Mouse (Mus musculus): ENCODE data around the gene Hagh. TPM values are rescaled to one million over a fixed set of nuclear protein-coding genes. Genes with fewer than 3 reads are reported as not detected.

Hagh gene
- total and polyA plus RNA-seq, 3 experiments, result 22.1 to 30.4 (median 22.3) TPM

DNA sequence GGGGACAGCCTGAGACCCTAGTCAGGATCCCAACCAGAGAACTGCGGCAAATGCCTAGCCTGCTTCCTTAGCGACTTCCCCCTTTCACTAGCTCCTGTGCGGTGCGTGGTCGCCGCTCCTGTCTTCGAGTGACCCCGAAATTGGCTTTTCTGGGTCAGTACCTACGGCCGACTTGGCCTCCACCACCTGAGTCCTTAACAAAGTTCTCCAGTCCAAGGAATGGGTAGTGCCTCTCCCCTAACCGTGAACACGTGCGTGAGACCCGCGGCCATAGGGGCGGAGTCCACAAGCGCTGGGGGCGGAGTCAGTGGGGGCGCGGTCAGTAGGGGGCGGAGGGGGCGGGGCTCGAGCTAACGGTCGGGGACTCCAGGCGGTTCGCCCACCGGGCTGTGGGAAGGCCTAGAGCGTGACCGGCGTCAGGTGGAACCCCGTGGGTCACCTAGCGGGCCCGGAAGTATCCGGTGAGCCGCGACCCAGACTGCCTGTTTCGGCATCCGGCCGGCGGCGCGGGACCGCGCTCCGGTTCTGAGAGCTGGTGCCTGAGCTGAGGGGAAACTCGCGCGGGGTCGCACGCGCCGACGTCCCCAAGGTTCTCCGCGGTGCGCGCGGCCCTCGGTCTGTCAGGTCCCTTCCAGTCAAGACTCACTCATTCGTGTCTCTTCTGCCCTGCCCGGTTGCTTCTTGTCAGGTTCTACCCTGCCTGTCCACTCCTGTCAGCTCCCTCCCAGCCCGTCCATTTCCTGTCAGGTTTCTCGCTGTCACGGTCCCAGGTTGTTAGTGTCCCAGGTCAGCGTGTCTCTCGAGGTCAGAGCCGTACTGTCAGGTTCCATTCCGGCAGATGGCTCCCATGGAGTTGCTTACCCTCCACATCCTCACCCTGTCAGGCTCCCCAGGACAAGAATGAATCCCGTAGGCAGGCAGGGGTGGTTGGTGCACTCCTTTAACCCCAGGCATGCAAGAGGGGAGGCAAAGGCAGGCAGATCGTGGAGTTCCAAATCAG, 35.7 kb upstream of the Hagh start, which contains the start of gene Meiob:
Gene Meiob, plus strand, starts transcription at position 338 of the 1,000 bp plus-strand sequence.
- ATAC-seq (ENCODE audit: extremely low read depth, insufficient number of reproducible peaks, low FRiP score, poor library complexity, severe bottlenecking), result peak; percentile 79
- no peak for TF ChIP-seq GATA2 (IDR thresholded peaks at IDR 0.05; ENCODE audit: borderline replicate concordance, low read depth, low read length)
- no peak for TF ChIP-seq POLR2AphosphoS5 (IDR thresholded peaks at IDR 0.05; ENCODE audit: insufficient replicate concordance, low read depth, low read length)
- no peak for TF ChIP-seq GATA1 (IDR thresholded peaks at IDR 0.05; ENCODE audit: borderline replicate concordance, low read length)
- TF ChIP-seq TAL1 (conservative IDR thresholded peaks at IDR 0.05; ENCODE audit: low read depth, low read length), result no peak
- TF ChIP-seq CTCF (IDR thresholded peaks at IDR 0.05; ENCODE audit: low read depth, low read length), result no peak

DNA sequence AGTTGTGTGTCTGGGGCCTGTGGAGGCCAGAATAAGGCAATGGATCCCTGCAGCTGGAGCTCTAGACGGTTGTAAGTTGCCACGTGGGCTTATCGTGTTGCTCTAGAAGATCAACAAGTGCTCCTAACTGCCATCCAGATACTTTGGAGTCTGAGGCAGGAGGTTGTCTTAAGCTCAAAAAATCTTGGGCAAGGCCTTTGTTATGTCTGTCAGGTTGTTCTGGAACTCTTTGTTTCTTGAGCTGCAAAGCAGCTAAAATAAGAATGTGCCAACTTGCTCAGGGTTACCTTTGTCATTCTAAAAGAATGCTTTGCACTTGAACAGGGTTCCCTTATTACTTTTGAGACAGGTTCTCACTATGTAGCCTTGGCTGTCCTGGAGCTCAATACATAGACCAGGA, 28.7 kb upstream of the Hagh start:
- Histone ChIP-seq H3K4me1 (ENCODE audit: insufficient read depth, low read depth, low read length) (no peaks in the 10 kb centered on the region), H3K9me3 (replicated peaks) (no peaks in the 10 kb centered on the region), H3K36me3 (replicated peaks) (no peaks in the 10 kb centered on the region), H3K4me3 (ENCODE audit: low read depth, low read length) (no peak overlapping the region), H3K27me3 (ENCODE audit: insufficient read depth, low read length) (0 out of 2 replicates have a peak, but pooled peaks cover 6% of the 10 kb centered on the region)
- TF ChIP-seq TAL1 (conservative IDR thresholded peaks at IDR 0.05; ENCODE audit: low read depth, low read length), result no peak
- no peak for TF ChIP-seq CTCF (IDR thresholded peaks at IDR 0.05; ENCODE audit: low read depth, low read length)
- TF ChIP-seq GATA1 (IDR thresholded peaks at IDR 0.05; ENCODE audit: borderline replicate concordance, low read length), result no peak
- TF ChIP-seq POLR2AphosphoS5 (IDR thresholded peaks at IDR 0.05; ENCODE audit: insufficient replicate concordance, low read depth, low read length), result no peak
- TF ChIP-seq GATA2 (IDR thresholded peaks at IDR 0.05; ENCODE audit: borderline replicate concordance, low read depth, low read length), result no peak
- DNase-seq (ENCODE audit: low spot score) (no peak), ATAC-seq (ENCODE audit: extremely low read depth, insufficient number of reproducible peaks, low FRiP score, poor library complexity, severe bottlenecking) (no peak)

More for the DNA sequence above, 35.7 kb upstream of the Hagh start, which contains the start of gene Meiob:
- H3K4me3 ChIP-seq (ENCODE audit: low read depth, low read length), result peak within 1 kb of the TSS; percentile 80
- peaks cover 12% of the 10 kb centered on the region for H3K4me1 ChIP-seq (ENCODE audit: insufficient read depth, low read depth, low read length)
- DNase-seq (ENCODE audit: low spot score), result peak; percentile 77
- H3K27me3 ChIP-seq (ENCODE audit: insufficient read depth, low read length), result 0 out of 2 replicates have a peak, but pooled peaks cover 2% of the 10 kb centered on the region
- no peaks in the 10 kb centered on the region for H3K9me3 ChIP-seq (replicated peaks)
- H3K36me3 ChIP-seq (replicated peaks), result no peaks in the 10 kb centered on the region

DNA sequence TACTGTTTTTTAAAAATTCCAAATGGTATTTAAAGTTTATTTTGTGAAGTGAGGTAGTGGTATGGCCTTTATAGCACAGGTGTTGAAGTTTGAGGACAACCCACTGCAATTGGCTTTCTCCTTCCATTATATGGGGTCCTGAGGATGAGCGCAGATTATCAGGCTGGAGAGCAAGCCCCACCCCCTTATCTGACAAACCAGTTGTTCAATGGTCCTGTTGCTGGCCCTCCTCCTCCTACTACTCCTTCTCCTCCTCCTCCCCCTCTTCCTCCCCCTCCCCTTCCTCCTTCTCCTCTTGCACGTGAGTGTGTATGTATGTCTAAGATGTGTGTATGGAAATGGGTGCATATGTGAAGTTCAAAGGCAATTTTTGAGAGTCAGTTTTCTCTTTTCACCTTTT, 27.7 kb upstream of the Hagh start:
- DNase-seq (ENCODE audit: low spot score) (no peak), ATAC-seq (ENCODE audit: extremely low read depth, insufficient number of reproducible peaks, low FRiP score, poor library complexity, severe bottlenecking) (no peak)
- TF ChIP-seq TAL1 (conservative IDR thresholded peaks at IDR 0.05; ENCODE audit: low read depth, low read length), result no peak
- no peak for TF ChIP-seq POLR2AphosphoS5 (IDR thresholded peaks at IDR 0.05; ENCODE audit: insufficient replicate concordance, low read depth, low read length)
- TF ChIP-seq CTCF (IDR thresholded peaks at IDR 0.05; ENCODE audit: low read depth, low read length), result no peak
- no peak for TF ChIP-seq GATA1 (IDR thresholded peaks at IDR 0.05; ENCODE audit: borderline replicate concordance, low read length)
- TF ChIP-seq GATA2 (IDR thresholded peaks at IDR 0.05; ENCODE audit: borderline replicate concordance, low read depth, low read length), result no peak
- Histone ChIP-seq H3K27me3 (ENCODE audit: insufficient read depth, low read length) (0 out of 2 replicates have a peak, but pooled peaks cover 6% of the 10 kb centered on the region), H3K36me3 (replicated peaks) (no peaks in the 10 kb centered on the region), H3K4me3 (ENCODE audit: low read depth, low read length) (no peak overlapping the region), H3K4me1 (ENCODE audit: insufficient read depth, low read depth, low read length) (no peaks in the 10 kb centered on the region), H3K9me3 (replicated peaks) (no peaks in the 10 kb centered on the region)

DNA sequence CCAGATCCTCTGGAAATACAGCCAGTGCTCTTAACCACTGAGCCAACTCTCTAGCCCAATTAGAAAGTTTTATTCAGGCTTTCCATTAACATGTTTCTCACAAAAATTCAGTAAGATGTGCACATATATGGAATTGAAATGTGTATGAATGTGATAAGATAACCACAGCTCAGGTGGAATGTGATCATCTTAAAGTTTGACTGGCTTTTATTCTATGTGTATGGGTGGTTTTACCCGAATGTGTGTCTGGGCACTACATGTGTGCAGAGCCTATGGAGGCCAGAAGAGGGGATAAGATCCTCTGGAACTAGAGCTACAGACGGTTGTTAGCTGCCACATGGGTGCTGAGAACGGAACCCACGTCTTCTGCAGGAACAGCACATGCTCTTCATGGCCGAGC, 24.7 kb upstream of the Hagh start:
- DNase-seq (ENCODE audit: low spot score) (no peak), ATAC-seq (ENCODE audit: extremely low read depth, insufficient number of reproducible peaks, low FRiP score, poor library complexity, severe bottlenecking) (no peak)
- Histone ChIP-seq H3K36me3 (replicated peaks) (no peaks in the 10 kb centered on the region), H3K27me3 (ENCODE audit: insufficient read depth, low read length) (0 out of 2 replicates have a peak, but pooled peaks cover 8% of the 10 kb centered on the region), H3K4me3 (ENCODE audit: low read depth, low read length) (no peak overlapping the region), H3K9me3 (replicated peaks) (no peaks in the 10 kb centered on the region), H3K4me1 (ENCODE audit: insufficient read depth, low read depth, low read length) (peaks cover 2% of the 10 kb centered on the region; the same call in 1 of the 2 replicates)
- TF ChIP-seq POLR2AphosphoS5 (IDR thresholded peaks at IDR 0.05; ENCODE audit: insufficient replicate concordance, low read depth, low read length) (no peak), CTCF (IDR thresholded peaks at IDR 0.05; ENCODE audit: low read depth, low read length) (no peak), GATA1 (IDR thresholded peaks at IDR 0.05; ENCODE audit: borderline replicate concordance, low read length) (no peak), GATA2 (IDR thresholded peaks at IDR 0.05; ENCODE audit: borderline replicate concordance, low read depth, low read length) (no peak), TAL1 (conservative IDR thresholded peaks at IDR 0.05; ENCODE audit: low read depth, low read length) (no peak)

DNA sequence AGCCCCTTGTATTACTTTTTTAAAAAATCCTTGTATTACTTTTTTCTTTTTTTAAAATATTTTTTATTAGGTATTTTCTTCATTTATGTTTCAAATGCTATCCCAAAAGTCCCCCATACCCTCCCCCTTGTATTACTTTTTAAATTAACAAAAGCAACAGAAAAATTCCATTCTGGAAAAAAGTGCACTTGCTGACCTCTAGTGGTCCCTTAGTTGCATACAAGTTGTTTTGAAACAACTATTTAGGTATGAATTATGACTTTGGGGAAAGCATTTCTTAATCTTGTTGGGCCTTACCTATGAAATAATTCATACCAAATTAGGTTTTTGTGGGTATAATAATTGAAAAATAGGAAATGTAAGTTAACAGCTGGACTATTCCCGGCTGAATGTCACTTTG, 22.4 kb upstream of the Hagh start:
- Histone ChIP-seq H3K36me3 (replicated peaks) (no peaks in the 10 kb centered on the region), H3K4me1 (ENCODE audit: insufficient read depth, low read depth, low read length) (peaks cover 2% of the 10 kb centered on the region; the same call in 1 of the 2 replicates), H3K4me3 (ENCODE audit: low read depth, low read length) (no peak overlapping the region), H3K27me3 (ENCODE audit: insufficient read depth, low read length) (peaks cover 12% of the 10 kb centered on the region; the same call in 1 of the 2 replicates), H3K9me3 (replicated peaks) (no peaks in the 10 kb centered on the region)
- no peak for TF ChIP-seq GATA1 (IDR thresholded peaks at IDR 0.05; ENCODE audit: borderline replicate concordance, low read length)
- no peak for TF ChIP-seq CTCF (IDR thresholded peaks at IDR 0.05; ENCODE audit: low read depth, low read length)
- TF ChIP-seq POLR2AphosphoS5 (IDR thresholded peaks at IDR 0.05; ENCODE audit: insufficient replicate concordance, low read depth, low read length), result no peak
- no peak for TF ChIP-seq TAL1 (conservative IDR thresholded peaks at IDR 0.05; ENCODE audit: low read depth, low read length)
- TF ChIP-seq GATA2 (IDR thresholded peaks at IDR 0.05; ENCODE audit: borderline replicate concordance, low read depth, low read length), result no peak
- DNase-seq (ENCODE audit: low spot score), result no peak
- no peak for ATAC-seq (ENCODE audit: extremely low read depth, insufficient number of reproducible peaks, low FRiP score, poor library complexity, severe bottlenecking)

DNA sequence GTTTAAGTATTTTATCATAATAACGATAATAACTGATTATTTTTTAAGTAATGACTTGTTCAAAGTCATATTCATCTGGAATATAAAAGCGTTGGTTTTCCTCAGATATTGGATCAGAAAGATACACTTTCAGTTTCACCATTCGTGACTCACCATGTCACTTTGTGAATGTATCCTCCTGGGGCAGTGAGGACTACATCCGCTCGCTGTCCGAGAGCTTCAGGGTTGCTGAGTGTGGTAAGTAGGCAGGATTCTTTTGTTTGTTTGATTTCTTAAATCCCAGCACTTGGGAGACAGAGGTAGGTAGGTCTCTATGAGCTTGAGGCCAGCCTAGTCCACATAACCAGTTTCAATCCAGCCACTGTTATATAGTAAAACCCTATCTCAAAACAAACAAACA, 21.8 kb upstream of the Hagh start:
- no peak overlapping the region for H3K4me3 ChIP-seq (ENCODE audit: low read depth, low read length)
- H3K27me3 ChIP-seq (ENCODE audit: insufficient read depth, low read length), result peaks cover 11% of the 10 kb centered on the region; the same call in 1 of the 2 replicates
- no peak for DNase-seq (ENCODE audit: low spot score)

More for the DNA sequence above, 21.8 kb upstream of the Hagh start:
- H3K4me1 ChIP-seq (ENCODE audit: insufficient read depth, low read depth, low read length), result peaks cover 2% of the 10 kb centered on the region; the same call in 1 of the 2 replicates
- H3K9me3 ChIP-seq (replicated peaks), result no peaks in the 10 kb centered on the region
- no peaks in the 10 kb centered on the region for H3K36me3 ChIP-seq (replicated peaks)
- TF ChIP-seq CTCF (IDR thresholded peaks at IDR 0.05; ENCODE audit: low read depth, low read length) (no peak), GATA2 (IDR thresholded peaks at IDR 0.05; ENCODE audit: borderline replicate concordance, low read depth, low read length) (no peak), GATA1 (IDR thresholded peaks at IDR 0.05; ENCODE audit: borderline replicate concordance, low read length) (no peak), POLR2AphosphoS5 (IDR thresholded peaks at IDR 0.05; ENCODE audit: insufficient replicate concordance, low read depth, low read length) (no peak)
- no peak for ATAC-seq (ENCODE audit: extremely low read depth, insufficient number of reproducible peaks, low FRiP score, poor library complexity, severe bottlenecking)

All from G1E (cell line).